Mouse (Mus musculus) telencephalon, adult 2 months (tissue): ENCODE data around the gene Vmn1r175.
"Not testable (repeated sequence)": the region's sequence is repeated elsewhere in the genome, so short reads cannot be mapped to it uniquely, and the experiment has no call there.

ENCODE experiments used
- DNase-seq: peaks from one replicate; pipeline ENCODE4 v3.0.0-alpha.2; 2011; ENCODE audit warnings: low read depth, low spot score

Gene Vmn1r175

DNA sequence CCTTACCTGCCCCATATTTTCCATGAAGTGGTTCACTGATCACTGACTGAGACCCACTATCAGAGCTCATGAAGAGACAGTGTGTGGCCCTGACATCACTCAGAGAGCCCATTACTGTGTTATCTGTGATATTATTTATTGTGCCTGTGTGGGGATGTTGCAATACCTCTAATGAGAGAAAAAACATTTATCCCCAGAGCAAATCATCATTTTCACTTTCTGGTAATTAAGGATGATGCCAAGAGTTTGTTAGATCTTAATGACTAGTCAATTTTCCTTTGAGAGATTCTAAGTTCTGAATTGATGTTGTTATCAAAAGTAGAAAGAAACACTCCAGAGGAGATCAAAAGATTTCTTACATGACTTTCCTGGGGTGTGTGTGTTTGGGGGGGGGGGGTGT lies at the start of gene Vmn1r175:
Gene Vmn1r175 (minus strand): TSS at position 101 of the 400 bp plus-strand sequence.
- not testable (repeated sequence) for DNase-seq

DNA sequence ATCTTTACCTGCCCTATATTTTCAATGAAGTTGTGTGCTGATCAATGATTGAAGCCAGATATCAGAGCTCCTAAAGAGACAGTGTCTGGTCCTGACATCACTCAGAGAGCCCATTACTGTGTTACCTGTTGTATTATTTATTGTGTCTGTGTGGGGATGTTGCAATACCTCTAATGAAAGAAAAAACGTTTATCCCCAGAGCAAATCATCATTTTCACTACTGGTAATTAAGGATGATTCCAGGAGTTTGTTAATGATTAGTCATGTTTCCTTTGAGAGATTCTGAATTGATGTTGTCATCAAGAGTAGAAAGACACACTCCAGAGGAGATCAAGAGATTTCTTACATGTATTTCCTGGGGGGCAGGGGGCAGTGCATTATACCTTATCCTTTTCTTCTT lies 26.8 kb upstream of the Vmn1r175 start, which contains the start of gene Vmn1r176:
Gene Vmn1r176 (minus strand): TSS at position 101 of the 400 bp plus-strand sequence.
- DNase-seq = not testable (repeated sequence)

GRCm38 (mm10) chr7:23784526-23784925 lies 25.9 kb downstream of the Vmn1r175 start:
- DNase-seq = no peak
